Mouse (Mus musculus) myocyte (in vitro differentiated cells): Measurements from ENCODE around the gene Ube3b. TPM values are rescaled to one million over a fixed set of nuclear protein-coding genes. Genes with fewer than 3 reads are reported as not detected.

Source experiments
- H3K27me3 ChIP-seq: one replicate; pipeline ENCODE4 v1.6.1; 2011; ENCODE audit not compliant: control insufficient read depth, insufficient read depth, insufficient read length
- H3K36me3 ChIP-seq: one replicate; pipeline ENCODE4 v1.6.1; 2011; ENCODE audit not compliant: control insufficient read depth, insufficient read depth
- H3K4me2 ChIP-seq: one replicate; pipeline ENCODE4 v1.6.1; 2011; ENCODE audit warnings: low read depth, control low read depth
- H3K4me3 ChIP-seq: one replicate; pipeline ENCODE4 v1.5.1; 2011; ENCODE audit warnings: mild to moderate bottlenecking, control low read depth, moderate library complexity
- H3K79me2 ChIP-seq: one replicate; pipeline ENCODE4 v1.6.1; 2011; ENCODE audit not compliant: control insufficient read depth, insufficient read depth
- H3ac ChIP-seq: one replicate; pipeline ENCODE4 v1.6.1; 2011; ENCODE audit not compliant: control insufficient read depth, insufficient read length
- CEBPB ChIP-seq: IDR thresholded peaks from 2 replicates; pipeline ENCODE4 v1.6.1; 2011; ENCODE audit warnings: mild to moderate bottlenecking, moderate library complexity; ENCODE audit not compliant: poor library complexity, insufficient read depth, severe bottlenecking
- E2F4 ChIP-seq: IDR thresholded peaks from one replicate; pipeline ENCODE4 v1.6.1; 2011; ENCODE audit warnings: mild to moderate bottlenecking, control low read depth, moderate library complexity; ENCODE audit not compliant: insufficient read depth
- MAX ChIP-seq: IDR thresholded peaks from one replicate; pipeline ENCODE4 v1.6.1; 2011; ENCODE audit warnings: low read depth, mild to moderate bottlenecking, control low read depth
- MYOD1 ChIP-seq, 3 experiments: IDR thresholded peaks; one replicate each; pipeline ENCODE4 v1.6.1; 2011; ENCODE audit warnings: control low read depth in 2 of 3, low read depth in 2 of 3, mild to moderate bottlenecking in 2 of 3, moderate library complexity in 1 of 3; ENCODE audit not compliant: insufficient read length in 2 of 3, control insufficient read depth in 1 of 3
- MYOG ChIP-seq, 3 experiments: IDR thresholded peaks; one replicate each; pipeline ENCODE4 v1.6.1; 2011; ENCODE audit warnings: control low read depth in 2 of 3, low read depth in 2 of 3, mild to moderate bottlenecking in 2 of 3; ENCODE audit not compliant: insufficient read length in 2 of 3, control insufficient read depth in 1 of 3, insufficient read depth in 1 of 3
- POLR2A ChIP-seq: IDR thresholded peaks from one replicate; pipeline ENCODE4 v1.6.1; 2011; ENCODE audit warnings: low read depth, mild to moderate bottlenecking, control low read depth, moderate library complexity; ENCODE audit not compliant: insufficient read length
- POLR2AphosphoS2 ChIP-seq: IDR thresholded peaks from one replicate; pipeline ENCODE4 v1.6.1; 2011; ENCODE audit warnings: low read depth, control low read depth; ENCODE audit not compliant: insufficient read length
- REST ChIP-seq: IDR thresholded peaks from one replicate; pipeline ENCODE4 v1.6.1; 2011; ENCODE audit warnings: mild to moderate bottlenecking, control low read depth, moderate library complexity; ENCODE audit not compliant: insufficient read depth, insufficient read length
- SRF ChIP-seq: IDR thresholded peaks from one replicate; pipeline ENCODE4 v1.6.1; 2011; ENCODE audit warnings: low read depth; ENCODE audit not compliant: control insufficient read depth, insufficient read length
- TCF12 ChIP-seq: IDR thresholded peaks from one replicate; pipeline ENCODE4 v1.6.1; 2011; ENCODE audit warnings: mild to moderate bottlenecking, control low read depth; ENCODE audit not compliant: poor library complexity, insufficient read depth, severe bottlenecking
- TCF3 ChIP-seq: IDR thresholded peaks from one replicate; pipeline ENCODE4 v1.6.1; 2011; ENCODE audit warnings: low read depth, control low read depth; ENCODE audit not compliant: insufficient read length
- USF1 ChIP-seq: IDR thresholded peaks from one replicate; pipeline ENCODE4 v1.6.1; 2011; ENCODE audit warnings: low read depth, mild to moderate bottlenecking, control low read depth, moderate library complexity
- polyA plus RNA-seq: library from polyadenylated mRNA; unstranded; fragments of >200 nt; fragmentation: generic; extraction: Trizol; gene quantifications from one replicate; pipeline ENCODE4 v1.2.1, GENCODE M21; 2012; ENCODE audit warnings: missing spikeins

Gene Ube3b
- polyA plus RNA-seq, 1 experiment: 56.0 TPM

DNA sequence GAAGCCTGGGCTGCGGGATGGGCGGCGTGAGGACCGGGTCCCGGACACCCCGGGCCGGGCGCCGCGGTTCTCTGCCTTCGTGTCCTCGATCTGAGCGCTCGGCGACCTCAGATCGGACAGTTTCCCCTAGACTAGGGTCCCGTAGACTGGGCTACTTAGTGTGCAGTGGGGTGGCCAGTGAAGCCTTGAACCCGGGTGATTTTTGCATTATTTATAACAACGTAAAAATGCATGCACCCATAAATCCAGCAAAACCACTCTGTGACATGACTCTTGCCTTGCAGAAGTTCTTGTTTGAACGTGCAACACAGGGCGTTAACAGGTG lies 63.9 kb downstream of the Ube3b start:
- no peak for TF ChIP-seq MYOG (IDR thresholded peaks at IDR 0.05; ENCODE audit: control insufficient read depth in 1 of 3, insufficient read depth in 1 of 3, insufficient read length in 2 of 3, low read depth in 2 of 3)
- TF ChIP-seq CEBPB: no peak
- TF ChIP-seq POLR2A: peak; percentile 37
- TF ChIP-seq MYOD1 (IDR thresholded peaks at IDR 0.05; ENCODE audit: control insufficient read depth in 1 of 3, insufficient read length in 2 of 3, low read depth in 2 of 3): no peak
- no peak for TF ChIP-seq MAX
- no peak for TF ChIP-seq USF1
- no peak for TF ChIP-seq POLR2AphosphoS2
- Histone ChIP-seq H3K36me3 (no peaks in the 10 kb centered on the region), H3ac (peak overlapping the region; percentile 50), H3K79me2 (peaks cover 6% of the 10 kb centered on the region), H3K4me3 (peak overlapping the region; percentile 55), H3K27me3 (no peaks in the 10 kb centered on the region), H3K4me2 (peak overlapping the region; percentile 91)

DNA sequence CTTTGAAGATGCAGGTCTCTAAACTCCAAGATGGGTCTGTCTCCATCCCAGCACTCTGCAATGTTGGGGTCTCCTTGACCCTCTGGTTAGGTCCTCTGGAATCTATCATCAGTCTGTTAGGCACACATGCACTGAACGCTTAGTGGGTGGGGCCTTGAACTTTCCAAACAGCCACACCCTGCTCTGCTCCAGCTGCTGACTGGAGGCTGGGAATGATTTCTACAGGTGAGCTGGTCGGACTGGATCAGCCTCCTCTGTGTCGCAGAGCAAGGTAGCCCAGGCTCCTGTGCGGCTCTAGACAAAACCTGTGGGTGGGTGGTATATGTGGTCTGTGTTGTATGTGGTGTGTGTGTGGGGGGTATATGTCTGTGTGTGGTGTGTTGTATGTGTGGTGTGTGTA lies 68.6 kb downstream of the Ube3b start:
- TF ChIP-seq MYOG (IDR thresholded peaks at IDR 0.05; ENCODE audit: control insufficient read depth in 1 of 3, insufficient read depth in 1 of 3, insufficient read length in 2 of 3, low read depth in 2 of 3) (no peak), REST (no peak), POLR2A (no peak), MAX (no peak), MYOD1 (IDR thresholded peaks at IDR 0.05; ENCODE audit: control insufficient read depth in 1 of 3, insufficient read length in 2 of 3, low read depth in 2 of 3) (no peak), CEBPB (no peak)
- H3ac ChIP-seq: no peak overlapping the region
- H3K27me3 ChIP-seq: no peaks in the 10 kb centered on the region
- no peak overlapping the region for H3K4me3 ChIP-seq
- H3K79me2 ChIP-seq: peaks cover 6% of the 10 kb centered on the region
- H3K4me2 ChIP-seq: no peak overlapping the region
- no peaks in the 10 kb centered on the region for H3K36me3 ChIP-seq

DNA sequence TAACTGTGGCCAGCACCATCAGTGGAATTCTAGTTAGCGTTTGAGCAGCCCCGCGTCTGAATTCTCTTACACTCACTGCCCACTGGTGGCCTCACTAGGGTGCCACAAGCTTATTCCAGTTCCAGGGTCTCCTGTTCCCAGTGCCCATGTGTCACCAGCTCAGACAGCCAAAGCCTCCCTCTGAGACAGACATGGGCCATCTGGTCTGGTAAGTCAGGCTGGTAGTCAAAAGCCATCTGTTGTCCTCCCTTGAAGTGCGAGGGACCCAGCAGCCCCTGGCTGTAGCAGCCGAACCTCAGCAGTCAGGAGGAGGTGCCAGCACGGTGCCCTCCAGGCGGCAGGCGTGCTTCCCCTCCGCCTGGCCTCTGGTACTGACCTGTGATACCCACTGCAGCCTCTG lies 75.9 kb downstream of the Ube3b start:
- Histone ChIP-seq H3K79me2 (no peaks in the 10 kb centered on the region), H3K4me3 (no peak overlapping the region), H3ac (no peak overlapping the region), H3K4me2 (no peak overlapping the region), H3K27me3 (peaks cover 14% of the 10 kb centered on the region), H3K36me3 (peaks cover 3% of the 10 kb centered on the region)
- TF ChIP-seq E2F4 (no peak), MYOD1 (IDR thresholded peaks at IDR 0.05; ENCODE audit: control insufficient read depth in 1 of 3, insufficient read length in 2 of 3, low read depth in 2 of 3) (no peak), TCF3 (no peak), REST (no peak), MYOG (IDR thresholded peaks at IDR 0.05; ENCODE audit: control insufficient read depth in 1 of 3, insufficient read depth in 1 of 3, insufficient read length in 2 of 3, low read depth in 2 of 3) (no peak), USF1 (no peak), POLR2A (no peak), CEBPB (no peak), TCF12 (no peak), POLR2AphosphoS2 (no peak), MAX (no peak), SRF (no peak)

DNA sequence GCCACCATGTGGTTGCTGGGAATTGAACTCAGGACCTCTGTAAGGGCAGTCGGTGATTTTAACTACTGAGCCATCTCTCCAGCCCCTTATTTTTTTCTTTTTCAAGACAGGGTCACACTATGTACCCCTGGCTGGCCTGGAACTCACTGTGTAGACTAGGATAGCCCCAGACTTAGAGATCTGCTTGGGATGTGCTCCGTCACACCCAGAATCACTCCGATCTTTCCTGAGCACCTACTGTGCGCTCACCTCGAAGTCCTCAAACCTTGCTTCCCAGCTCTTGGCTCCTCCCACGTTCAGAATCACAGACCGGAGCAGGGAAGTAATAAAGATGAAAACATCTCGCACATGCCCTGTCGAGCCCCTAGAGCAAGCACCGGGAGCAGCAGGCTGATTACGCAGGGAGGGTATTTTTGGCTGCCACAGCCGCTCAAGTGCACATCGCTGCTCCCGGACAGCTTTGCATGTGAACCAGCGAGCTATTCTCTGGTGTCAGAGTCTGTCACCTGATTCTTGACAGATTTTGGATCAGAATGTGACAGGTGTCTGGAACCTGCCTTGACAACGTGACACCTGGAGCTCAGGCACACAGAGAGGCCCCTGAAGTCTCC lies 76.7 kb downstream of the Ube3b start:
- Histone ChIP-seq H3K27me3 (peaks cover 14% of the 10 kb centered on the region), H3K36me3 (peaks cover 3% of the 10 kb centered on the region), H3K79me2 (no peaks in the 10 kb centered on the region), H3ac (no peak overlapping the region), H3K4me2 (no peak overlapping the region), H3K4me3 (no peak overlapping the region)
- TF ChIP-seq MYOG (IDR thresholded peaks at IDR 0.05; ENCODE audit: control insufficient read depth in 1 of 3, insufficient read depth in 1 of 3, insufficient read length in 2 of 3, low read depth in 2 of 3) (no peak), USF1 (no peak), CEBPB (no peak), TCF3 (no peak), SRF (no peak), E2F4 (no peak), TCF12 (no peak), POLR2A (no peak), MYOD1 (IDR thresholded peaks at IDR 0.05; ENCODE audit: control insufficient read depth in 1 of 3, insufficient read length in 2 of 3, low read depth in 2 of 3) (no peak), POLR2AphosphoS2 (no peak)

DNA sequence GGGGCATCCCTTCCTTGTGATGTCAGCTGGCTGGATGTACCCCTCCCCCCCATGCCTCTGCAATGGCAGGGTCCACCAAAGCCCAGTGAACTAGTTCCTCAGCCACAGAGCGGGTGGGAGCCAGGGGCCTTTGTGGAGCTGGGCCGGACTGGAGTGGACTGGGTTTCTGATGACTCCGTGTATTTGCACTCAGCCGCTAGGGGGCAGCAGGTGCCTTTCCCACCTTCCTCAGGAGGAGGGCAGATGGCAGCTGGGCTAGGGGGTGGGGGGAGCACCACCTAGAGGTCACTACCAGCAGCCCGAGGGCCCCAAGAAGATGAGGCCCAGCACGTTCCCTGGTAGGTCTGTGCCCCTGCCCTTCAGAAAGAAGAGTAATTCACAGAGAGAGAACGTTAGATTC lies 80.8 kb downstream of the Ube3b start:
- peaks cover 3% of the 10 kb centered on the region for H3K36me3 ChIP-seq
- no peak overlapping the region for H3K4me2 ChIP-seq
- peak in 2 of 3 experiments; percentile 21 to 55 for TF ChIP-seq MYOD1 (IDR thresholded peaks at IDR 0.05; ENCODE audit: control insufficient read depth in 1 of 3, insufficient read length in 2 of 3, low read depth in 2 of 3)
- TF ChIP-seq MYOG (IDR thresholded peaks at IDR 0.05; ENCODE audit: control insufficient read depth in 1 of 3, insufficient read depth in 1 of 3, insufficient read length in 2 of 3, low read depth in 2 of 3): peak in 1 of 3 experiments; percentile 48
- TF ChIP-seq MAX: no peak
- no peaks in the 10 kb centered on the region for H3K79me2 ChIP-seq
- peaks cover 21% of the 10 kb centered on the region for H3K27me3 ChIP-seq
- H3ac ChIP-seq: no peak overlapping the region
- H3K4me3 ChIP-seq: no peak overlapping the region
